8 mouse cellular contexts compared by ENCODE assay signal in the genomic region with DNA sequence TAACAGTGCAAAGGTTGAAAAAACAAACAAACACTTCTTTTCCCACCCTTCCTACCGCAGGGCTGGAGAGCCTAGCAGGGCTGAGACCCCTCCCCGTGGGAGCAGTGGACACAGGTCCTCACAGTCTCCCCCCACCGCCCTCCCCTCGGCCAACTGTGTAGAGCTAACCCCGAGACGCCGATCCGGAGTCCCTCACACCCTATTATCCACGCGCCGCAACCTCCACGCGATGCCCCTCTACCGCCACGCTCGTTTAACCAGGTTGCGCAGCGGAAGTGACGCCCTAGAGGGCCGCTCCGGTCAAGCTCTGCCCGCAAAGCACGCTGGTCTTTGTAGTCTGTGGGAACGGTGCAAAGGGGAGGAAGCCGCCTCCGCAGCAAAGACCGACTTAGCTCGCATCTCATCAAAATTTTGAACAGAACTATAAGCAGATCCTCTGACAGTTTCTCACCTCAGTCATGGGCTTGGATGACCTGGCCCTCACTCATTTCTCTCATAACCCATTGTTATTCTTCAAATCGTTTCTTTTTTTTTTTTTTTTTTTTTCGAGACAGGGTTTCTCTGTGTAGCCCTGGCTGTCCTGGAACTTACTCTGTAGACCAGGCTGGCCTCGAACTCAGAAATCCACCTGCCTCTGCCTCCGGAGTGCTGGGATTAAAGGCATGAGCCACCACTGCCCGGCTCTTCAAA. TPM values are rescaled to one million over a fixed set of nuclear protein-coding genes. Genes with fewer than 3 reads are reported as not detected.
DNase-seq lines count a peak whose midpoint lies in the region; ATAC-seq and TF ChIP-seq lines count a peak whose summit lies in the region.

Gene Adat1, minus strand, starts transcription at position 290 of the 690 bp plus-strand sequence.

- peak; percentile 15; the same call in 1 of the 2 replicates for TF ChIP-seq CTCF in bone marrow, adult 2 months (IDR thresholded peaks at IDR 0.05; ENCODE audit: control insufficient read depth, insufficient read depth, low read length)

- peaks cover 63% of the 10 kb centered on the region for H3K36me3 ChIP-seq in embryonic facial prominence, embryonic 15.5 days
- H3K36me3 ChIP-seq in kidney, embryonic 14.5 days (ENCODE audit: control insufficient read depth, insufficient read depth, low read length), result peaks cover 53% of the 10 kb centered on the region
- peaks cover 60% of the 10 kb centered on the region for H3K36me3 ChIP-seq in limb, embryonic 15.5 days

- peak; percentile 93 for ATAC-seq in embryonic facial prominence, embryonic 15.5 days (ENCODE audit: insufficient number of reproducible peaks, low FRiP score, low TSS enrichment, low read depth)
- ATAC-seq in kidney, embryonic 14.5 days (ENCODE audit: low FRiP score, low TSS enrichment), result peak; percentile 95
- ATAC-seq in limb, embryonic 15.5 days (ENCODE audit: insufficient number of reproducible peaks, low FRiP score, low TSS enrichment, low read depth), result peak; percentile 89

- 3% methylated on average over 33 of the region's 33 CpGs for WGBS in bone marrow, adult 2 months
- 5% methylated on average over 33 of the region's 33 CpGs for WGBS in embryonic facial prominence, embryonic 15.5 days
- 5% methylated on average over 33 of the region's 33 CpGs for WGBS in kidney, embryonic 14.5 days
- WGBS in limb, embryonic 15.5 days, result 4% methylated on average over 33 of the region's 33 CpGs

- TF ChIP-seq POLR2A in bone marrow, adult 2 months (IDR thresholded peaks at IDR 0.05; ENCODE audit: borderline replicate concordance, control insufficient read depth, low read depth, low read length), result peak; percentile 71; the same call in 1 of the 2 replicates

- H3K27ac ChIP-seq in bone marrow, adult 2 months (ENCODE audit: control insufficient read depth, insufficient read depth, low read depth, low read length, poor library complexity), result no peak within 1 kb of the TSS; the same call in 1 of the 2 replicates
- H3K27ac ChIP-seq in embryonic facial prominence, embryonic 15.5 days (replicated peaks), result 0 out of 2 replicates have a peak within 1 kb of the TSS, but pooled peaks have one; percentile 65
- H3K27ac ChIP-seq in kidney, embryonic 14.5 days (ENCODE audit: low read depth, low read length), result no peak within 1 kb of the TSS
- no peak within 1 kb of the TSS for H3K27ac ChIP-seq in limb, embryonic 15.5 days

- peak within 1 kb of the TSS; percentile 66 for H3K4me2 ChIP-seq in embryonic facial prominence, embryonic 15.5 days (replicated peaks)
- peak within 1 kb of the TSS; percentile 66 for H3K4me2 ChIP-seq in kidney, embryonic 14.5 days (replicated peaks; ENCODE audit: low read depth, low read length)
- peak within 1 kb of the TSS; percentile 62 for H3K4me2 ChIP-seq in limb, embryonic 15.5 days

- H3K4me1 ChIP-seq in bone marrow, adult 2 months (ENCODE audit: control insufficient read depth, insufficient read depth, low read length), result no peaks in the 10 kb centered on the region; the same call in 1 of the 2 replicates
- H3K4me1 ChIP-seq in embryonic facial prominence, embryonic 15.5 days, result peaks cover 11% of the 10 kb centered on the region
- H3K4me1 ChIP-seq in kidney, embryonic 14.5 days (ENCODE audit: control insufficient read depth, insufficient read depth, low read length), result peaks cover 12% of the 10 kb centered on the region; the same call in 1 of the 2 replicates
- H3K4me1 ChIP-seq in limb, embryonic 15.5 days, result peaks cover 7% of the 10 kb centered on the region; the same call in 1 of the 2 replicates

- DNase-seq in 416B (ENCODE audit: low read depth), result peak; percentile 88
- peak; percentile 84 for DNase-seq in heart, adult 9 months (ENCODE audit: low spot score in 2 of 2)
- DNase-seq in monocyte, adult 2 months (ENCODE audit: low read depth in 1 of 2, low spot score in 2 of 2), result peak; percentile 41 to 64
- DNase-seq in spleen, postnatal 36 days (ENCODE audit: low spot score in 2 of 2), result peak; percentile 86 to 89

- peak within 1 kb of the TSS; percentile 81 for H3K9ac ChIP-seq in embryonic facial prominence, embryonic 15.5 days
- peak within 1 kb of the TSS; percentile 78 for H3K9ac ChIP-seq in kidney, embryonic 14.5 days (ENCODE audit: low read depth, low read length)
- H3K9ac ChIP-seq in limb, embryonic 15.5 days, result peak within 1 kb of the TSS; percentile 72

- H3K9me3 ChIP-seq in embryonic facial prominence, embryonic 15.5 days (replicated peaks), result no peaks in the 10 kb centered on the region
- H3K9me3 ChIP-seq in kidney, embryonic 14.5 days (ENCODE audit: control insufficient read depth, low read length), result no peaks in the 10 kb centered on the region
- H3K9me3 ChIP-seq in limb, embryonic 15.5 days, result no peaks in the 10 kb centered on the region

- peak within 1 kb of the TSS; percentile 93 for H3K4me3 ChIP-seq in bone marrow, adult 2 months (replicated peaks; ENCODE audit: control insufficient read depth, low read depth, low read length)
- peak within 1 kb of the TSS; percentile 80 for H3K4me3 ChIP-seq in embryonic facial prominence, embryonic 15.5 days (replicated peaks)
- peak within 1 kb of the TSS; percentile 85 for H3K4me3 ChIP-seq in kidney, embryonic 14.5 days (ENCODE audit: low read length)
- peak within 1 kb of the TSS; percentile 81 for H3K4me3 ChIP-seq in limb, embryonic 15.5 days

- H3K27me3 ChIP-seq in embryonic facial prominence, embryonic 15.5 days, result no peaks in the 10 kb centered on the region
- no peaks in the 10 kb centered on the region for H3K27me3 ChIP-seq in kidney, embryonic 14.5 days (ENCODE audit: control insufficient read depth, insufficient read depth, low read length)
- no peaks in the 10 kb centered on the region for H3K27me3 ChIP-seq in limb, embryonic 15.5 days

RNA-seq across cellular contexts. Expression of gene Adat1, which starts in this region (rescaled TPM):
- polyA plus RNA-seq in bone marrow, adult 2 months (2011; ENCODE audit: insufficient read depth, insufficient read length, low replicate concordance, missing spikeins), result 2.5 and 3.3 TPM in 2 replicates
- polyA plus RNA-seq in embryonic facial prominence, embryonic 15.5 days (2015; fragmentation: Nextera tagmentation; extraction: Ambion mirVana), result 8.3 and 10.1 TPM in 2 replicates
- 8.6 and 10.8 TPM in 2 replicates for polyA plus RNA-seq in kidney, embryonic 14.5 days (2014; fragmentation: Nextera tagmentation; extraction: Ambion mirVana)
- polyA plus RNA-seq in limb, embryonic 15.5 days (2015; fragmentation: Nextera tagmentation; extraction: Ambion mirVana), result 8.1 and 9.4 TPM in 2 replicates
